Mouse (Mus musculus): ENCODE results near the gene Vps51. TPM values are rescaled to one million over a fixed set of nuclear protein-coding genes. Genes with fewer than 3 reads are reported as not detected.
"Not testable (repeated sequence)": the region's sequence is repeated elsewhere in the genome, so short reads cannot be mapped to it uniquely, and the experiment has no call there.

The Vps51 gene
- polyA plus RNA-seq, 1 experiment from 2014 or later = 66.0 TPM

- ATAC-seq (ENCODE audit: low FRiP score); H3K4me3 ChIP-seq (replicated peaks); H3K4me2 ChIP-seq; H3K9me3 ChIP-seq; H3K27ac ChIP-seq; H3K27me3 ChIP-seq; H3K9ac ChIP-seq: not testable (repeated sequence)
- H3K4me1 ChIP-seq = peaks cover 26% of the 10 kb centered on the region
- 69% methylated on average over 4 of the region's 4 CpGs for WGBS
- peaks cover 11% of the 10 kb centered on the region for H3K36me3 ChIP-seq (replicated peaks)
These were observed 32.9 kb downstream of the Vps51 start for GRCm38 (mm10) chr19:6044102-6044501.

DNA sequence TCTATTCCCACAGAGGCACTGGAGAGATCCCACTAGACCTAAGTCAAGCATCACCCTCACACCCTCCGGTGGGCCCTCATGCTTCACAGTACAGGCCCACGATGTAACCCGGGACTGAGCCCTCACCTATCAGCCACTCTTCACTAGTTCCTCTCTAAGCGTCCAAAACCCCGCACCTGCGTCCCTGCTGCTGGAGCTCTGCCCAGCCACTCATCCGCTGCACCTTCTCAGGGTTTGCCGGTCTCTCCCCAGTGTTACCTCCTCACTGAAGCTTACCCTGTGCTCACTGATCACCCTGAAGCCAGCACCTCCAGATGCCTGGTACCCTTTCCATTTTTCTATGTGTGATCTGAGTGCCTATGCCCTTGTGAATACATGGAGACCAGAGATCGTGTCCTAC is 34.7 kb downstream of the Vps51 start:
- H3K4me2 ChIP-seq = no peak overlapping the region
- H3K4me3 ChIP-seq (replicated peaks) = no peak overlapping the region
- H3K9ac ChIP-seq = no peak overlapping the region
- H3K27me3 ChIP-seq = no peaks in the 10 kb centered on the region
- no peaks in the 10 kb centered on the region for H3K9me3 ChIP-seq
- peaks cover 11% of the 10 kb centered on the region for H3K4me1 ChIP-seq
- 89% methylated on average over 9 of the region's 9 CpGs for WGBS
- H3K36me3 ChIP-seq (replicated peaks) = no peaks in the 10 kb centered on the region
- ATAC-seq (ENCODE audit: low FRiP score) = no peak
- H3K27ac ChIP-seq = 0 out of 2 replicates have a peak overlapping the region, but pooled peaks have one; percentile 3

DNA sequence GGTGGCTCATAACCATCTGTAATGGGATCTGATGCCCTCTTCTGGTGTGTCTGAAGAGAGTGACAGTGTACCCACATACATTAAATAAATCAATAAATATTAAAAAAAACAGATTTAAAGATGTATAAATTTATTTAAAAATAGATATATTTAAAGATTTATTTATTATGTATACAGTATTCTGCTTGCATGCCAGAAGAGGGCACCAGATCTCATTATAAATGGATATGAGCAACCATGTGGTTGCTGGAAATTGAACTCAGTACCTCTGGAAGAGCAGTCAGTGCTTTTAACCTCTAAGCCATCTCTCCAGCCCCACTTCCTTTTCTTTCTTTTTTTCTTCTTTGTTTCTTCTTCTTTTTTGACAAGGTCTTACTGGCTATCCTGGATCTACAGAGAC is 37.0 kb downstream of the Vps51 start:
- H3K27me3 ChIP-seq = no peaks in the 10 kb centered on the region
- no peak for ATAC-seq (ENCODE audit: low FRiP score)
- H3K27ac ChIP-seq = no peak overlapping the region
- H3K4me1 ChIP-seq = peaks cover 1% of the 10 kb centered on the region
- H3K36me3 ChIP-seq (replicated peaks) = no peaks in the 10 kb centered on the region
- no peak overlapping the region for H3K9ac ChIP-seq
- H3K4me3 ChIP-seq (replicated peaks) = no peak overlapping the region
- H3K4me2 ChIP-seq = no peak overlapping the region
- no peaks in the 10 kb centered on the region for H3K9me3 ChIP-seq

GRCm38 (mm10) chr19:6038326-6038725 is 38.7 kb downstream of the Vps51 start:
- H3K27ac ChIP-seq = no peak overlapping the region
- no peaks in the 10 kb centered on the region for H3K9me3 ChIP-seq
- H3K27me3 ChIP-seq = no peaks in the 10 kb centered on the region
- H3K4me1 ChIP-seq = no peaks in the 10 kb centered on the region
- no peak overlapping the region for H3K9ac ChIP-seq
- WGBS = 85% methylated on average over 7 of the region's 7 CpGs
- H3K36me3 ChIP-seq (replicated peaks) = no peaks in the 10 kb centered on the region
- ATAC-seq (ENCODE audit: low FRiP score) = no peak
- H3K4me2 ChIP-seq = no peak overlapping the region
- no peak overlapping the region for H3K4me3 ChIP-seq (replicated peaks)

DNA sequence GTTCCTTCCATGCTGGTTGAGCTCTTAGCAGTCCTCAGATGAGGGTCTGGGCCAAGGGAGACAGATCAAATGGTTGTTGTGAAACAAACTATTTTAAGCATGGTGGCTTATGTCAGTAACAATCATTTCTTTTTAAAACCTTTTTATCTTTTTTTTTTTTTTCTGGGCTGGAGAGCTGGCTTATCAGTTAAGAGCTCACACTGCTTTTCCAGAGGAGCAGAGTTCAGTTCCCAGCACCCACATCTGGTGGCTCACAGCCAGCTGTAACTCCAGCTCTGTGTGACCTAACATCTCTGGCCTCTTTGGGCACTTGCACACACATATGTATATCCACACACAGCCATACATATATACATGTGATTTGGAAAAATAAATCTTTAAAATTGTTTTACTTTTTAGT is 39.3 kb downstream of the Vps51 start:
- no peak for ATAC-seq (ENCODE audit: low FRiP score)
- Histone ChIP-seq H3K4me2 (no peak overlapping the region), H3K36me3 (replicated peaks) (no peaks in the 10 kb centered on the region), H3K27me3 (no peaks in the 10 kb centered on the region), H3K4me1 (no peaks in the 10 kb centered on the region), H3K4me3 (replicated peaks) (no peak overlapping the region), H3K27ac (no peak overlapping the region), H3K9ac (no peak overlapping the region; the same call in 1 of the 2 replicates), H3K9me3 (no peaks in the 10 kb centered on the region)

DNA sequence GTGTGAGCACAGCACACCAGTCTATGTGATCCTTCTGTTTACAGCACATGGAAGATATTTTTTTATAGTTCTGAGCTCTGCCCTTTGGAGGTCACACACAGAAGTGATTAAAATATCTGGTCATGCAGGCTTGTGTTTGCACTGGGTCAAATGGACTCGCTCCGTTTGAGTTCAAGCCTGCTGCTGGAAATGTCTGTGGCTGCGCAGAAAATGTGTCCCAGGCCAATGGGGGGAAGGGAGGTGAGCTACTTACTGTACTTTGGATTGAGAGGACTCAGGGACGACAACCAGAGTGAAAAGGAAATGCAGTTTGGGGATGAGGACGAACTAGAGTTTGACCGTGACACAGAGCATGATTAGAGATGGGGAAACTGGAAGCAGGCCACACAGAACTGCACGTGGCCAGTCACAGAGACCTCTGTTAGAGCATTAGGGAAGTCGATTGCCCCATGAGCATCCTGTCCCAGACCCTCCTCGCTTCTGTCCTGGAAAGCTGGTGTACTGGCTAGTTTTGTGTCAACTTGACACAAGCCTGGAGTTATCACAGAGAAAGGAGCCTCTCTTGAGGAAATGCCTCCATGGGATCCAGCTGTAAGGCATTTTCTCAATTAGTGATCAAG is 41.0 kb downstream of the Vps51 start:
- Histone ChIP-seq H3K9ac (no peak overlapping the region), H3K9me3 (no peaks in the 10 kb centered on the region), H3K27me3 (no peaks in the 10 kb centered on the region), H3K4me1 (no peaks in the 10 kb centered on the region), H3K4me2 (no peak overlapping the region), H3K27ac (no peak overlapping the region), H3K36me3 (replicated peaks) (no peaks in the 10 kb centered on the region), H3K4me3 (replicated peaks) (no peak overlapping the region)
- ATAC-seq (ENCODE audit: low FRiP score) = no peak
- WGBS = 84% methylated on average over 9 of the region's 9 CpGs

GRCm38 (mm10) chr19:6030520-6031280 is 46.3 kb downstream of the Vps51 start:
- no peak overlapping the region for H3K4me2 ChIP-seq
- H3K27me3 ChIP-seq = no peaks in the 10 kb centered on the region
- H3K4me1 ChIP-seq = no peaks in the 10 kb centered on the region
- no peak overlapping the region for H3K4me3 ChIP-seq (replicated peaks)
- no peaks in the 10 kb centered on the region for H3K9me3 ChIP-seq
- H3K9ac ChIP-seq = no peak overlapping the region
- no peak overlapping the region for H3K27ac ChIP-seq
- H3K36me3 ChIP-seq (replicated peaks) = no peaks in the 10 kb centered on the region
- no peak for ATAC-seq (ENCODE audit: low FRiP score)
- 80% methylated on average over 14 of the region's 14 CpGs for WGBS

DNA sequence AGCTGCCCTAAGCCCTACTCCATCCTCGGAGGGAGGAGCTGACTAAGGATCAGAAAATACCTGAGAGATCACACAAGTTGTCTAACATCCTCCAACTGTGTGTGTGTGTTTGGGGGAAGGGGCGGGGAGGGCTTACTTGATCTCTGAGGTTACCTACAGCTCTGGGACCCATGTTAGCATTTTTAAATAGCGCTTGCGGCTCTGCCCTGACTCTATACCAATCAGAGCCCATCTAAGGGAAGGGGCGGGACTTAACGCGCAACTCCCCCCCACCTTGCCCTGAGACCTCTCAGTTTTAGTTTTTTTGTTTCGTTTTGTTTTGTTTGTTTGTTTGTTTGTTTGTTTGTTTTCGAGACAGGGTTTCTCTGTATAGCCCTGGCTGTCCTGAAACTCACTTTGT is 47.6 kb downstream of the Vps51 start:
- Histone ChIP-seq H3K4me2 (no peak overlapping the region), H3K4me3 (replicated peaks) (no peak overlapping the region), H3K36me3 (replicated peaks) (no peaks in the 10 kb centered on the region), H3K4me1 (no peaks in the 10 kb centered on the region), H3K9ac (no peak overlapping the region), H3K9me3 (no peaks in the 10 kb centered on the region), H3K27ac (no peak overlapping the region), H3K27me3 (no peaks in the 10 kb centered on the region)
- ATAC-seq (ENCODE audit: low FRiP score) = no peak
- WGBS = 76% methylated on average over 9 of the region's 9 CpGs

GRCm38 (mm10) chr19:6028991-6029390 is 48.0 kb downstream of the Vps51 start:
- no peak for ATAC-seq (ENCODE audit: low FRiP score)
- Histone ChIP-seq H3K27me3 (no peaks in the 10 kb centered on the region), H3K4me3 (replicated peaks) (no peak overlapping the region), H3K4me2 (no peak overlapping the region), H3K9ac (no peak overlapping the region), H3K36me3 (replicated peaks) (no peaks in the 10 kb centered on the region), H3K4me1 (no peaks in the 10 kb centered on the region), H3K27ac (no peak overlapping the region), H3K9me3 (no peaks in the 10 kb centered on the region)
- 92% methylated on average over 6 of the region's 6 CpGs for WGBS

GRCm38 (mm10) chr19:6023930-6024329 is 53.1 kb downstream of the Vps51 start:
- H3K4me3 ChIP-seq (replicated peaks) = no peak overlapping the region
- no peaks in the 10 kb centered on the region for H3K9me3 ChIP-seq
- H3K4me2 ChIP-seq = no peak overlapping the region
- no peak overlapping the region for H3K9ac ChIP-seq
- H3K27me3 ChIP-seq = no peaks in the 10 kb centered on the region
- no peak for ATAC-seq (ENCODE audit: low FRiP score)
- no peaks in the 10 kb centered on the region for H3K36me3 ChIP-seq (replicated peaks)
- 87% methylated on average over 7 of the region's 7 CpGs for WGBS
- no peak overlapping the region for H3K27ac ChIP-seq
- no peaks in the 10 kb centered on the region for H3K4me1 ChIP-seq

GRCm38 (mm10) chr19:6023059-6023458 is 54.0 kb downstream of the Vps51 start:
- 69% methylated on average over 8 of the region's 8 CpGs for WGBS
- H3K4me1 ChIP-seq = no peaks in the 10 kb centered on the region
- ATAC-seq (ENCODE audit: low FRiP score) = no peak
- no peak overlapping the region for H3K27ac ChIP-seq
- no peaks in the 10 kb centered on the region for H3K36me3 ChIP-seq (replicated peaks)
- H3K27me3 ChIP-seq = no peaks in the 10 kb centered on the region
- no peaks in the 10 kb centered on the region for H3K9me3 ChIP-seq
- no peak overlapping the region for H3K4me3 ChIP-seq (replicated peaks)
- H3K9ac ChIP-seq = no peak overlapping the region
- no peak overlapping the region for H3K4me2 ChIP-seq

DNA sequence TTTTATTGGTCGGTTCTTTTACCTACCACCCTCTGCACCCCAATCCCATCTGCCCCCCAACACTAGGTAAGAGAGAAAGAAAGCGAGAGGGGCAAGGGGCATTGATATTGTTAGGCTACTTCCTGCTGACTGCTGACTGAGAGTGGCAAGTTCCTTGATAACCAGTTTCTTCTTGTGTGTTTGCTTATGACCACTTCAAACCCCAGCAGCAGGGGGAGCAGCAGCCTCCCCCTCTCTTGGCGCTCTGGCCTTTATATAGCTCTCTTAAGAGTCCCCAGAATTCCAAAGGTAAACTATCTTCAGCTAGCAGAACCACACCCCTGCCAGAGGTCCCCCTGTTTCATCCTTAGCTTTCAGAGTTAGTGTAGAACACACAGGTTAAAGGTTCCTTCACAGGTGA is 56.8 kb downstream of the Vps51 start:
- WGBS = 67% methylated on average over 3 of the region's 3 CpGs
- no peak overlapping the region for H3K4me2 ChIP-seq
- H3K9me3 ChIP-seq = no peaks in the 10 kb centered on the region
- H3K9ac ChIP-seq = no peak overlapping the region
- no peaks in the 10 kb centered on the region for H3K36me3 ChIP-seq (replicated peaks)
- no peak overlapping the region for H3K4me3 ChIP-seq (replicated peaks)
- peaks cover 27% of the 10 kb centered on the region for H3K27me3 ChIP-seq
- peaks cover 11% of the 10 kb centered on the region for H3K4me1 ChIP-seq
- H3K27ac ChIP-seq = no peak overlapping the region
- no peak for ATAC-seq (ENCODE audit: low FRiP score)
